Mouse (Mus musculus): ENCODE data around the gene Pknox2. TPM values are rescaled to one million over a fixed set of nuclear protein-coding genes. Genes with fewer than 3 reads are reported as not detected.

Gene Pknox2
- polyA plus RNA-seq, 1 experiment from 2014 or later, result 18.4 TPM

- DNase-seq (no peak), ATAC-seq (ENCODE audit: low FRiP score, low TSS enrichment) (no peak)
- WGBS, result 87% methylated on average over 2 of the region's 2 CpGs
- peaks cover 84% of the 10 kb centered on the region for H3K36me3 ChIP-seq (ENCODE audit: control insufficient read depth, insufficient read depth, low read length)
- no peaks in the 10 kb centered on the region for H3K4me1 ChIP-seq (ENCODE audit: control insufficient read depth, insufficient read depth, low read length)
- H3K9me3 ChIP-seq (ENCODE audit: control insufficient read depth, low read length), result no peaks in the 10 kb centered on the region
- no peak overlapping the region for H3K4me2 ChIP-seq (ENCODE audit: low read length)
- H3K27me3 ChIP-seq (ENCODE audit: control insufficient read depth, insufficient read depth, low read length), result no peaks in the 10 kb centered on the region
- H3K4me3 ChIP-seq (replicated peaks; ENCODE audit: low read depth, low read length), result no peak overlapping the region
- no peak overlapping the region for H3K9ac ChIP-seq (replicated peaks; ENCODE audit: low read length)
- no peak overlapping the region for H3K27ac ChIP-seq (replicated peaks; ENCODE audit: low read depth, low read length)
These were observed 298.5 kb downstream of the Pknox2 start for GRCm38 (mm10) chr9:36848661-36849060.

GRCm38 (mm10) chr9:36846346-36846745 lies 300.9 kb downstream of the Pknox2 start:
- Histone ChIP-seq H3K4me1 (ENCODE audit: control insufficient read depth, insufficient read depth, low read length) (no peaks in the 10 kb centered on the region), H3K9me3 (ENCODE audit: control insufficient read depth, low read length) (no peaks in the 10 kb centered on the region), H3K27me3 (ENCODE audit: control insufficient read depth, insufficient read depth, low read length) (no peaks in the 10 kb centered on the region), H3K4me2 (ENCODE audit: low read length) (no peak overlapping the region), H3K9ac (replicated peaks; ENCODE audit: low read length) (no peak overlapping the region), H3K36me3 (ENCODE audit: control insufficient read depth, insufficient read depth, low read length) (peaks cover 76% of the 10 kb centered on the region), H3K4me3 (replicated peaks; ENCODE audit: low read depth, low read length) (no peak overlapping the region), H3K27ac (replicated peaks; ENCODE audit: low read depth, low read length) (no peak overlapping the region)
- 35% methylated on average over 4 of the region's 4 CpGs for WGBS
- DNase-seq (no peak), ATAC-seq (ENCODE audit: low FRiP score, low TSS enrichment) (no peak)

Other genes with a start within 250 kb of the Pknox2 start
- gene Tmem218, start 60.8 kb upstream of the Pknox2 start, polyA plus RNA-seq (2014; fragmentation: Nextera tagmentation; extraction: Ambion mirVana), result 8.4 and 10.1 TPM in 2 replicates
- 0.53 and 1.7 TPM in 2 replicates for gene Slc37a2, start 108.3 kb upstream of the Pknox2 start, polyA plus RNA-seq (2014; fragmentation: Nextera tagmentation; extraction: Ambion mirVana)
- gene Ccdc15, start 201.0 kb upstream of the Pknox2 start, polyA plus RNA-seq (2014; fragmentation: Nextera tagmentation; extraction: Ambion mirVana), result 8.5 and 9.4 TPM in 2 replicates
- 6.1 and 11.9 TPM in 2 replicates for gene Hepacam, start 219.9 kb upstream of the Pknox2 start, polyA plus RNA-seq (2014; fragmentation: Nextera tagmentation; extraction: Ambion mirVana)

Measured in midbrain, embryonic 14.5 days (tissue).